Mouse (Mus musculus) forebrain, embryonic 10.5 days (tissue): Measurements from ENCODE around the gene Sox2. TPM values are rescaled to one million over a fixed set of nuclear protein-coding genes. Genes with fewer than 3 reads are reported as not detected.

ENCODE experiments used
- DNase-seq: peaks from one replicate; pipeline ENCODE4 v3.0.0-alpha.2; 2017; ENCODE audit warnings: low spot score; ENCODE audit errors: extremely low spot score
- H3K27ac ChIP-seq: fragments of 300-500 bp; sonication (generic); 2 replicates; pipeline ENCODE4 v1.5.1; 2016; ENCODE audit warnings: mild to moderate bottlenecking
- H3K27me3 ChIP-seq: fragments of 300-500 bp; sonication (generic); 2 replicates; pipeline ENCODE4 v1.6.1; 2016; ENCODE audit warnings: mild to moderate bottlenecking; ENCODE audit not compliant: poor library complexity, severe bottlenecking
- H3K36me3 ChIP-seq: fragments of 300-500 bp; sonication (generic); replicated peaks from 2 replicates; pipeline ENCODE4 v1.6.1; 2016; ENCODE audit warnings: mild to moderate bottlenecking, moderate library complexity
- H3K4me1 ChIP-seq: fragments of 300-500 bp; sonication (generic); 2 replicates; pipeline ENCODE4 v1.6.1; 2016
- H3K4me3 ChIP-seq: fragments of 300-500 bp; sonication (generic); 2 replicates; pipeline ENCODE4 v1.5.1; 2016; ENCODE audit warnings: mild to moderate bottlenecking, moderate library complexity
- H3K9me3 ChIP-seq: fragments of 300-500 bp; sonication (generic); 2 replicates; pipeline ENCODE4 v1.6.1; 2016; ENCODE audit warnings: mild to moderate bottlenecking, moderate library complexity
- WGBS: fragments of 180-500 bp; shearing (Covaris S2); methylation state at CpG from one replicate; pipeline ENCODE4 v1.1.7; 2016; 5-methylcytosine and 5-hydroxymethylcytosine counted together
- polyA plus RNA-seq: library from polyadenylated mRNA; unstranded; fragments of >200 nt; fragmentation: Nextera tagmentation; extraction: Ambion mirVana; gene quantifications from 2 replicates; pipeline ENCODE4 v1.2.1, GENCODE M21; 2016

Gene Sox2
- 29.2 and 29.3 TPM in 2 replicates for polyA plus RNA-seq

DNA sequence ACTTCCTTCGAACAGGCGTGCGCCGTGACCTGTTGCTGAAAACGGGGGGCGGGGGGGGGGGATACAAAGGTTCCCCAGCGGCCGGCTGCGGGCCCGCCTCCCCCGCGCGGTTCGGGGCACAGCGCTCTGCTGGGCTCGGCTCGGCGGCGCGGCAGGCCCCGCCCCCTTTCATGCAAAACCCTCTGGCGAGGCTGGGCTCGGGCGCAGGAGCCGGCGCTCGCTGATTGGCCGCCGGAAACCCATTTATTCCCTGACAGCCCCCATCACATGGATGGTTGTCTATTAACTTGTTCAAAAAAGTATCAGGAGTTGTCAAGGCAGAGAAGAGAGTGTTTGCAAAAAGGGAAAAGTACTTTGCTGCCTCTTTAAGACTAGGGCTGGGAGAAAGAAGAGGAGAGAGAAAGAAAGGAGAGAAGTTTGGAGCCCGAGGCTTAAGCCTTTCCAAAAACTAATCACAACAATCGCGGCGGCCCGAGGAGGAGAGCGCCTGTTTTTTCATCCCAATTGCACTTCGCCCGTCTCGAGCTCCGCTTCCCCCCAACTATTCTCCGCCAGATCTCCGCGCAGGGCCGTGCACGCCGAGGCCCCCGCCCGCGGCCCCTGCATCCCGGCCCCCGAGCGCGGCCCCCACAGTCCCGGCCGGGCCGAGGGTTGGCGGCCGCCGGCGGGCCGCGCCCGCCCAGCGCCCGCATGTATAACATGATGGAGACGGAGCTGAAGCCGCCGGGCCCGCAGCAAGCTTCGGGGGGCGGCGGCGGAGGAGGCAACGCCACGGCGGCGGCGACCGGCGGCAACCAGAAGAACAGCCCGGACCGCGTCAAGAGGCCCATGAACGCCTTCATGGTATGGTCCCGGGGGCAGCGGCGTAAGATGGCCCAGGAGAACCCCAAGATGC lies at the start of gene Sox2:
Gene Sox2 (plus strand): TSS at position 680 of the 895 bp plus-strand sequence.
- H3K4me3 ChIP-seq: peak within 1 kb of the TSS; percentile 79
- H3K4me1 ChIP-seq: peaks cover 47% of the 10 kb centered on the region
- peak within 1 kb of the TSS; percentile 99 for H3K27ac ChIP-seq
- H3K9me3 ChIP-seq: no peaks in the 10 kb centered on the region
- peak; percentile 90 for DNase-seq
- H3K36me3 ChIP-seq: peaks cover 28% of the 10 kb centered on the region
- under 1% methylated on average over 86 of the region's 86 CpGs for WGBS
- H3K27me3 ChIP-seq: peaks cover 74% of the 10 kb centered on the region

DNA sequence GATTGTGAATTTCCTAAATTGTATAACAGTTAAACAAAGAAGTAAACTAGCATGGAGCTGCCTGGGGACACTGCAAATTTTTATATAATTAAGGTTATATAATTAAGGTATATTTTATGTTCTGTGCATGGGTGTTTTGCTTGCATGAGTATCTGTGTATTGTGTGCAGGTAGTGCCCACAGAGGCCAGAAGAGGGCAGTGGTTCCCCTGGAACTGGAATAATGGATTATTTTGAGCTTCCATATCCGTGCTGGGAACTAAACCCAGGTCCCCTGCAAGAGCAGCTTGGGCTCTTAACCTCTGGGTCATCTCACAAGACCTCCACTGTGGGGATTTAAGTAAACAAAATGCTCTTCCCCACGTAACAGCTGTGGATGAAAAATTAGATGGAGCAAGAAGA lies 49.1 kb upstream of the Sox2 start:
- Histone ChIP-seq H3K27me3 (no peaks in the 10 kb centered on the region), H3K4me3 (no peak overlapping the region), H3K9me3 (peaks cover 3% of the 10 kb centered on the region; the same call in 1 of the 2 replicates), H3K27ac (no peak overlapping the region), H3K36me3 (peaks cover 32% of the 10 kb centered on the region), H3K4me1 (peaks cover 13% of the 10 kb centered on the region; the same call in 1 of the 2 replicates)
- 90% methylated on average over 2 of the region's 2 CpGs for WGBS
- no peak for DNase-seq

DNA sequence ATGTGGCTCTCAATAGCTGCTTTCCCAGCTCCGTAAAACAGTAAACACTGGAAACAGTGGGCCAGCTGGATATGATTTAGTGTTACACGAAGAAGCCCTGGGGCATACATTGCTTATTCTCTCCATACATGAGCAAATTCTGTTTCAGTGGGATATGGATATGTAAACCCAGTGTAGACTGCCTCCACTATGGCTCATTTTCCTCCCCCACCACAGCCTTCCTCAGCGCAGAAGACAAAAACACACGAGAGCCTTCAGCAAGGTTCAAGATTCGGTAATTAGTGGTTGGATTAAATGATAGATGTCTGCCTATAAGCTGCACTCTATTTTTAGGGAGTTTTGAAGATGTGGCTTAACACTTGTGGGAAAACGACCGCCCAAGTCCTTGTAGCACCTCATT lies 36.1 kb upstream of the Sox2 start:
- Histone ChIP-seq H3K4me3 (no peak overlapping the region), H3K27me3 (no peaks in the 10 kb centered on the region), H3K4me1 (no peaks in the 10 kb centered on the region; the same call in 1 of the 2 replicates), H3K9me3 (peaks cover 6% of the 10 kb centered on the region), H3K27ac (no peak overlapping the region), H3K36me3 (peaks cover 56% of the 10 kb centered on the region)
- DNase-seq: no peak
- WGBS: 90% methylated on average over 7 of the region's 7 CpGs

DNA sequence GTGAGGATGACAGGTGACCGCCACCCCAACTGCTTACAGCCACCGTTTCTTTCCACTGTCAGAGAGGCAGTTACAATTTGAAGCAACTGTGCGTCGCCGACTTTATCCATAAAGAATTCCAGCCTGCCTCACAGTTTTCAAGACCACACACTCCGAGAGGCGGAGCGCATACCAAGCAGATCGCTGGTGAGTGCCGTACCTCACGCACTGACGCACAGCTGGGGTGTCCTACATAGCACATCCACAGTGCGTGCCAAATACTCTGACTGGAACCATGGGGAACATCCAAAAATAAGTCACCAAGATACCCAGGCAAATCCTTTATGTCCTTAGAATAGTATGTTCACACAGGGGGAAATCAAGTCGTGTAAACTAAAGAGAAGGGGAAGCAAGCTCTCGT lies 34.7 kb upstream of the Sox2 start:
- Histone ChIP-seq H3K27ac (no peak overlapping the region), H3K27me3 (no peaks in the 10 kb centered on the region), H3K36me3 (peaks cover 55% of the 10 kb centered on the region), H3K9me3 (peaks cover 6% of the 10 kb centered on the region), H3K4me1 (no peaks in the 10 kb centered on the region; the same call in 1 of the 2 replicates), H3K4me3 (no peak overlapping the region)
- WGBS: 78% methylated on average over 15 of the region's 15 CpGs
- no peak for DNase-seq

DNA sequence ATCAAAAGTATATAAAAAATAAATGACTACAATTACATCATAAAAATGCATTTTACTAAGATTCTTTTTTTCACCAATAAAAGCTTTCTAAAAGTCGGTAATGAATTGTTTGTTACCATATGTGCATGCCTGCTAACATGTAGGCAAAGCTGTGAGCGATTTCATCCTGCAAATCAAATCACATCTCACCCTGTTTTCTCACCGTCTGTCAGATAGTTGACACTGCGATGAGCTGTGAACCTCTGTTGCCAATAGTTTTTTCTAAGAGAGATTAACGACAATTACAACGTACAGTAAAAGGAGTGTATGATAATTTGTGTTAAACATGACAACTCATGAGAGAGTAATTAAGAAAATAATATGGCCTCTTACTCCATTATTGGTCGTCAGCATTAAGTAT lies 31.3 kb upstream of the Sox2 start:
- H3K27me3 ChIP-seq: no peaks in the 10 kb centered on the region
- DNase-seq: no peak
- H3K27ac ChIP-seq: no peak overlapping the region
- H3K9me3 ChIP-seq: no peaks in the 10 kb centered on the region
- 92% methylated on average over 7 of the region's 7 CpGs for WGBS
- H3K4me1 ChIP-seq: no peaks in the 10 kb centered on the region; the same call in 1 of the 2 replicates
- no peak overlapping the region for H3K4me3 ChIP-seq
- H3K36me3 ChIP-seq: peaks cover 42% of the 10 kb centered on the region

DNA sequence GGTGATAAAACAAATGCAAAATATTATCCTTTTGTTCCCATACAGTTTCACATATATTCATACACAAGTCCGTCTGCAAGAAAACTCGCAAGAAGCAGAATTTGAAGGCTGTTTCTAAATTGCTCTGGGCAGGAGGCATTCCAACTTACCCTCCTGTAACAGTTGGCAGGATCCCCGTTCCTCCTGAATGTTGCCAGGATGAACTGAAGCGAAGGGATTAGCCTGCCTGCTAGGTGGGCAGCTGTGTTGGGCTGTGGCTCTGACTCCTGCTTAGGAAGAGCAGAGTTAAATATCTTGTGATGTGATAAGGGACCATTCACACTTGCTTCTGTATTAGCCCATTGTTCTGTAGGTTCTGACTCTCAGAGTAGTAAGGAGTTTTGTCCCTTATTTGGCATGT lies 30.1 kb upstream of the Sox2 start:
- Histone ChIP-seq H3K4me1 (no peaks in the 10 kb centered on the region; the same call in 1 of the 2 replicates), H3K36me3 (peaks cover 44% of the 10 kb centered on the region), H3K27me3 (no peaks in the 10 kb centered on the region), H3K4me3 (no peak overlapping the region), H3K27ac (no peak overlapping the region), H3K9me3 (no peaks in the 10 kb centered on the region)
- no peak for DNase-seq
- 81% methylated on average over 4 of the region's 4 CpGs for WGBS

DNA sequence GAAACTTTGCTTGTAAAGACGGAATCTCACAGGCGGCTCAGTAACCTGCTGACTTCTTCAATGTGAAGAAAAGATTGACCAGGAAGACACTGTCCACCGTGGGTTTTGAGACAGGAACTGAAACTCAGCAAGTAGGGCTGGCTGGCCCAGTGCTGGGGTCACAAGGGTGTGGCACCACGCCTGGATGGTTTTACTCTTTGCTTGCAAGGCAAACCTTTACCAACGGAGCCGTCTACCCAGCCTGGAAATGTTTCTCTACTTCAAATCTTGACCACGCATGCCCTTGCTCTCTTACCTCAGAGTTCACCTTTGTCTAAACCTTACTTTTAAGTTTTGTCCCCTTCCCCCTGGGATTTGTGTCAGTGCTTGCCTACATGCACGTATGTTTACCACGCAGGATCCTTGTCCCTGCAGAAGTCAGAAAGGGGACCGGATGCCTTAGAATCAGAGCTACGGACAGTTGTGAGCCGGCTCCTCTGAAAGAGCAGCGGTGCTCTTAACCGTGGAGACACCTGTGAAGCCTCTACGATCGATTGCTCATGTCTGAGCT lies 25.4 kb upstream of the Sox2 start:
- peaks cover 47% of the 10 kb centered on the region for H3K36me3 ChIP-seq
- H3K9me3 ChIP-seq: peaks cover 6% of the 10 kb centered on the region
- peaks cover 5% of the 10 kb centered on the region for H3K4me1 ChIP-seq
- no peaks in the 10 kb centered on the region for H3K27me3 ChIP-seq
- WGBS: 88% methylated on average over 16 of the region's 16 CpGs
- DNase-seq: no peak
- H3K27ac ChIP-seq: no peak overlapping the region
- no peak overlapping the region for H3K4me3 ChIP-seq

DNA sequence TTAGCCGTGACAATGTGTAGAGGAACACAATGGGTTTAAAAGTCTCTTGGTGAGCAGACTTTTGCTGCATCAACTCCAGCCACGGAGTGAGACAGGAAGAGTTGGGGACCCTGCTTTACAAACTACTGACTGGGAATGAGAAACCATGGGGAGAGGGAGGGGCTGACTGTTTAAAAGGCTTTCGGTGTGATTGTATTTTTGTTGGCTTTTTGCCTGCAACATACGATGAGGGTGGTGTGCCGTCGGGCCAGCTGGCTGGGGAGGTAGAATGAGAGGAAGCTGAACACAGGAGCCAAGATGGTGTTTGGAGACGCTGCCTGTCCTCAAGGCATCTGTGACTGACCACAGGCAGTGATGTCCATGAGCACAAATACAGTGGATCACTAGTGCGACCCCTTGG lies 23.7 kb upstream of the Sox2 start:
- peaks cover 47% of the 10 kb centered on the region for H3K36me3 ChIP-seq
- DNase-seq: no peak
- H3K9me3 ChIP-seq: peaks cover 6% of the 10 kb centered on the region
- 88% methylated on average over 8 of the region's 8 CpGs for WGBS
- H3K27me3 ChIP-seq: 0 out of 2 replicates have a peak, but pooled peaks cover 2% of the 10 kb centered on the region
- H3K27ac ChIP-seq: no peak overlapping the region
- H3K4me3 ChIP-seq: no peak overlapping the region
- H3K4me1 ChIP-seq: peaks cover 15% of the 10 kb centered on the region

DNA sequence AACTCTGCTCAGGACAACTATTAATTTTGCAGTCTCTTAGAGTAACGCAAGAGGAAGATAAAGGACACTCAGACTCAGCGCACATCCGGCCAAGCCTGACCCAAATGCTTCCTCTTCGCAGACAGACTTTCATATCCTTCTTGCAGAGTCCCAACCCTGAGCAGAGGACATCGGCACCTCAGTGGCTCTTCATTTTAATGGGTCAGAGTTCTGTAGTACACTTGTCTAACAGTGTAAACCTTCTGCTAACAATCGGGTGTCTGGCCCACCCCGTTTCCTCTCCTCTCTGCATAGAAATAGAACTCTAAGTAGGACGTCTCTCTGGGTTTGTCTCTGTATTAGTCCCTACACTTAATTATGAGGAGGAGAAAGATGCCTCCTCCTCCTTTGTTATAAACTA lies 20.2 kb upstream of the Sox2 start:
- no peak for DNase-seq
- Histone ChIP-seq H3K27me3 (peaks cover 12% of the 10 kb centered on the region), H3K36me3 (peaks cover 28% of the 10 kb centered on the region), H3K4me1 (peaks cover 15% of the 10 kb centered on the region), H3K4me3 (no peak overlapping the region), H3K9me3 (peaks cover 6% of the 10 kb centered on the region), H3K27ac (peak overlapping the region; percentile 44; the same call in 1 of the 2 replicates)
- WGBS: 52% methylated on average over 8 of the region's 8 CpGs

DNA sequence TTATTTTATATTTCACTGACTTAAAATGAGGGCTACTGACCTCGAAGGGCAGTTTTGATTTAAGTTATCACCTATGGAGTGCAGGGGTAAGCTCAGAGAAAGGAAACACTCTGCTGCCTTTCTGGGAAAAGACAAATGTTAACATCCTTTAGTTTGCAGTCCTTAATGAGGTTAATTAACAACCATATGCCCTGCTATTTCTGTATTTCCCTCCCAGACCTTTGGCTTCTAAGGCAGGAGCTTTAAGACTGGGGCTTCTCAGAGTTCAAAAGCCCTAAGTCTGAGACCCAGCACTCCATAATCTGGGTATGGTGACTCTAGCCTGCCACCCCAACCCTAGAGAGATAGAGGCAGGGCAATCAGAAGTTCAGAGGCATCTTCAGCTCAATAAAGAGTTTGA lies 19.5 kb upstream of the Sox2 start:
- Histone ChIP-seq H3K36me3 (peaks cover 21% of the 10 kb centered on the region), H3K9me3 (peaks cover 6% of the 10 kb centered on the region), H3K27ac (no peak overlapping the region), H3K4me3 (no peak overlapping the region), H3K4me1 (peaks cover 15% of the 10 kb centered on the region), H3K27me3 (peaks cover 18% of the 10 kb centered on the region)
- WGBS: 69% methylated on average over 1 of the region's 1 CpGs
- no peak for DNase-seq

DNA sequence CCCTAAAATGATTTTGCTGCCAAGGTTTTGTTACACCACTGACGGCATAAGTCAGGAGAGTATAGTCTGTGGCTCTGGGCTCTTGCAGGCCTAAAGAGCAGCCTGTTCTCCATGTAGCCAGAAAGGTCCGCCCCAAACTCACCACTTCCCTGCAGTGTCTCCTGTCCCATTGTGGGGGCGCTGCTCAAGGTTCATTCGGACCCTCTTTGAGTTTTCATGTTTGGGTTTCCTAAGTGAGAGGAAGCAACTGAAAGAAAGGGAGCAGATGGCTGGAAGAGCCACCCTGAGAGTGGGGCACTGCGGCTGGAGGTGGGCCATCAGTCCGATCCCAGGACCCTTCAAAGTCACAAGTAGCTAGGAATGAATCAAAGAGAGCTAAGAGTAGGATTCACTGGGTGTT lies 13.2 kb upstream of the Sox2 start:
- no peak for DNase-seq
- no peak overlapping the region for H3K4me3 ChIP-seq
- peaks cover 59% of the 10 kb centered on the region for H3K4me1 ChIP-seq
- H3K36me3 ChIP-seq: no peaks in the 10 kb centered on the region
- peaks cover 72% of the 10 kb centered on the region for H3K27me3 ChIP-seq
- 59% methylated on average over 6 of the region's 6 CpGs for WGBS
- peak overlapping the region; percentile 92 for H3K27ac ChIP-seq
- no peaks in the 10 kb centered on the region for H3K9me3 ChIP-seq

DNA sequence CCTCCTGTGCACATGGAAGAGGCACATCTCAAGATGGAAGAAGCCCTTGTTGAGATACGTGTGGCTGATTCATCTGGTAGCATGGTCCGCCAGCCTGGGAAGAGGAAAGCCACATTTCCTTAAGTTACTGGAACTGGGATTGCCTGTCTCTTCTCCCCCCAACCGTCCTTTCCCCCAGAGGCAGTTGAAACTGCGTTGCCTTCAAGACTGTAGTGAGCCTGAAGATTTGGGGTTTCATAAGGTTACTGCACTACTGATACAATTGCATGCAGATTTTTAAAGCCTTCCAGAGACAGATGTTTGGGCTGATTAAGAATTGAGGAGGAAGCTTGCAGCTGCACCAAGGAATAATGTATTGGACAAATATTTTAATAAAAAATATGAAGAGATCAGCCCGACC lies 12.7 kb upstream of the Sox2 start:
- Histone ChIP-seq H3K4me1 (peaks cover 65% of the 10 kb centered on the region), H3K36me3 (no peaks in the 10 kb centered on the region), H3K9me3 (no peaks in the 10 kb centered on the region), H3K4me3 (no peak overlapping the region), H3K27me3 (peaks cover 74% of the 10 kb centered on the region), H3K27ac (peak overlapping the region; percentile 92)
- WGBS: 28% methylated on average over 5 of the region's 5 CpGs
- DNase-seq: no peak

DNA sequence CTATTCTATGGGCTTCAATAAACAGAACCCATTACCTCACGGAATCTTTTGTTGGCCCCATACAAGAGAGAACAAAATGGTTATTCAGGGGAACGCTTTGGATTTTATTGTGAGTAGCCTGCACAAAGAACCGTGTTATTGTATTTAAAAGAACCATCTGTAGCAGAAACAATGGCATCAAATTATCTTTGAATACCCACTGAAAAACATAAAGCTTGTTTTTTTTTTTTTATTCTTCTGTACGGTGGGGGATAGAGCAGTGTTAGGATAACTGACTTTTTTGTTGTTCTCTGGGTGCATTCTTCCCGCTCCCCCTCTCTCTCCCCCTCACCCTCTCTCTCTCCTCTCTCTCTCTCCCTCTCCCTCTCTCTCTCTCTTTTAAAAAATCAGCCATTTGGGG lies 12.3 kb upstream of the Sox2 start:
- no peak for DNase-seq
- Histone ChIP-seq H3K4me1 (peaks cover 69% of the 10 kb centered on the region), H3K9me3 (no peaks in the 10 kb centered on the region), H3K4me3 (peak overlapping the region; percentile 57), H3K36me3 (no peaks in the 10 kb centered on the region), H3K27me3 (peaks cover 76% of the 10 kb centered on the region), H3K27ac (peak overlapping the region; percentile 92)
- WGBS: 8% methylated on average over 5 of the region's 5 CpGs
